Mouse (Mus musculus): ENCODE measurements around the gene Ankle1. TPM values are rescaled to one million over a fixed set of nuclear protein-coding genes. Genes with fewer than 3 reads are reported as not detected.

The Ankle1 gene
- polyA plus RNA-seq, 1 experiment, result 15.0 TPM

DNA sequence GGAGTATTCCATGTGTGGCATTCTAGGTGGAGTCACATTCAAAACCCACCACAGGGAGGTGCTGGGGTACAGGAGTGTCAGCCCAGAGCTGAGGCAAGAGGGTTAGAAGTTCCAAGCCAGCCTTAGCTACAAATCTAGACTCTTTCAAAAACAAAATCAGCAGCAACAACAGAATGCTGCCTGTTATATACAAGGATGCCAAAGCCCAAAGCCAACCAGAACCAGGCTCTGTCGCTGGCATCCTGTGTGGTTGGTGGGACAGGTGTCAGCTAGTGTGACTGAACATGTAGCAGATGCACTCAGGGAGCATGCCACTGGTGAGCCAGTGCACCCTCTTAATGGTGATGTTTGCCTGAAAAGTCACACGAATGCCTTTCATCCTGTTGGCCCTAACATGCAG lies 5.0 kb upstream of the Ankle1 start:
- Histone ChIP-seq H3K27me3 (ENCODE audit: control insufficient read depth, insufficient read depth, low read length) (no peaks in the 10 kb centered on the region), H3K4me1 (ENCODE audit: control insufficient read depth, insufficient read depth, insufficient read length) (peaks cover 11% of the 10 kb centered on the region), H3K36me3 (ENCODE audit: control insufficient read depth, insufficient read depth, low read length) (peaks cover 7% of the 10 kb centered on the region; the same call in 1 of the 2 replicates), H3K4me3 (ENCODE audit: extremely low read depth, insufficient read depth, insufficient read length) (no peak overlapping the region), H3K27ac (ENCODE audit: insufficient read depth, low read length) (no peak overlapping the region)
- TF ChIP-seq CTCF (IDR thresholded peaks at IDR 0.05; ENCODE audit: extremely low read depth, insufficient read depth, insufficient read length, insufficient replicate concordance), result no peak
- TF ChIP-seq POLR2A (IDR thresholded peaks at IDR 0.05; ENCODE audit: low read depth, low read length), result no peak
- 98% methylated on average over 2 of the region's 2 CpGs for WGBS
- DNase-seq (ENCODE audit: low read depth in 1 of 2, low spot score in 2 of 2), result no peak

GRCm38 (mm10) chr8:71401454-71401853 lies 4.4 kb upstream of the Ankle1 start:
- Histone ChIP-seq H3K27ac (ENCODE audit: insufficient read depth, low read length) (no peak overlapping the region), H3K36me3 (ENCODE audit: control insufficient read depth, insufficient read depth, low read length) (peaks cover 7% of the 10 kb centered on the region; the same call in 1 of the 2 replicates), H3K27me3 (ENCODE audit: control insufficient read depth, insufficient read depth, low read length) (no peaks in the 10 kb centered on the region), H3K4me1 (ENCODE audit: control insufficient read depth, insufficient read depth, insufficient read length) (peaks cover 14% of the 10 kb centered on the region), H3K4me3 (ENCODE audit: extremely low read depth, insufficient read depth, insufficient read length) (no peak overlapping the region)
- TF ChIP-seq CTCF (IDR thresholded peaks at IDR 0.05; ENCODE audit: extremely low read depth, insufficient read depth, insufficient read length, insufficient replicate concordance), result no peak
- no peak for TF ChIP-seq POLR2A (IDR thresholded peaks at IDR 0.05; ENCODE audit: low read depth, low read length)
- no peak for DNase-seq (ENCODE audit: low read depth in 1 of 2, low spot score in 2 of 2)

GRCm38 (mm10) chr8:71402446-71402964 lies 3.3 kb upstream of the Ankle1 start:
- peaks cover 16% of the 10 kb centered on the region for H3K4me1 ChIP-seq (ENCODE audit: control insufficient read depth, insufficient read depth, insufficient read length)
- H3K27ac ChIP-seq (ENCODE audit: insufficient read depth, low read length), result no peak overlapping the region
- no peaks in the 10 kb centered on the region for H3K27me3 ChIP-seq (ENCODE audit: control insufficient read depth, insufficient read depth, low read length)
- peaks cover 7% of the 10 kb centered on the region; the same call in 1 of the 2 replicates for H3K36me3 ChIP-seq (ENCODE audit: control insufficient read depth, insufficient read depth, low read length)
- no peak for DNase-seq (ENCODE audit: low read depth in 1 of 2, low spot score in 2 of 2)
- H3K4me3 ChIP-seq (ENCODE audit: extremely low read depth, insufficient read depth, insufficient read length), result no peak overlapping the region
- 94% methylated on average over 9 of the region's 9 CpGs for WGBS
- no peak for TF ChIP-seq CTCF (IDR thresholded peaks at IDR 0.05; ENCODE audit: extremely low read depth, insufficient read depth, insufficient read length, insufficient replicate concordance)
- TF ChIP-seq POLR2A (IDR thresholded peaks at IDR 0.05; ENCODE audit: low read depth, low read length), result no peak

GRCm38 (mm10) chr8:71403107-71403885 lies 2.5 kb upstream of the Ankle1 start:
- Histone ChIP-seq H3K36me3 (ENCODE audit: control insufficient read depth, insufficient read depth, low read length) (peaks cover 7% of the 10 kb centered on the region; the same call in 1 of the 2 replicates), H3K4me1 (ENCODE audit: control insufficient read depth, insufficient read depth, insufficient read length) (peaks cover 13% of the 10 kb centered on the region), H3K27me3 (ENCODE audit: control insufficient read depth, insufficient read depth, low read length) (no peaks in the 10 kb centered on the region), H3K27ac (ENCODE audit: insufficient read depth, low read length) (no peak overlapping the region), H3K4me3 (ENCODE audit: extremely low read depth, insufficient read depth, insufficient read length) (no peak overlapping the region)
- TF ChIP-seq CTCF (IDR thresholded peaks at IDR 0.05; ENCODE audit: extremely low read depth, insufficient read depth, insufficient read length, insufficient replicate concordance) (no peak), POLR2A (IDR thresholded peaks at IDR 0.05; ENCODE audit: low read depth, low read length) (no peak)
- 92% methylated on average over 6 of the region's 6 CpGs for WGBS
- DNase-seq (ENCODE audit: low read depth in 1 of 2, low spot score in 2 of 2), result no peak

DNA sequence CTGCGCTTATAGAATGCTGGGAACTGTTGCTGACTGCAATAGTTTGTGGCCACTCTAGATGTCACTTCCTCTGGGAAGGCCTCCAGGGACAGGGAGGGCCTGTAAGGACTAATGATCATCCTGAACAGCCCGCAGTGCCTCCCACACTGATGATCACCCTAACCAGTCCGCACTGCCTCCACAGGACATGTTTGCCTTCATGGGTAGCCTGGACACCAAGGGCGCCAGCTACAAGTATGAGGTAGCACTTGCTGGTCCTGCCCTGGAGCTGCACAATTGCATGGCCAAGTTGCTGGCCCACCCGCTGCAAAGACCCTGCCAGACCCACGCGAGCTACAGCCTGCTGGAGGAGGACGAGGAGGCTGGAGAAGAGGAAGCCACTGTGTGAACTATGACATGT lies 1.8 kb upstream of the Ankle1 start:
- Histone ChIP-seq H3K36me3 (ENCODE audit: control insufficient read depth, insufficient read depth, low read length) (0 out of 2 replicates have a peak, but pooled peaks cover 3% of the 10 kb centered on the region), H3K4me1 (ENCODE audit: control insufficient read depth, insufficient read depth, insufficient read length) (peaks cover 13% of the 10 kb centered on the region), H3K27me3 (ENCODE audit: control insufficient read depth, insufficient read depth, low read length) (no peaks in the 10 kb centered on the region), H3K4me3 (ENCODE audit: extremely low read depth, insufficient read depth, insufficient read length) (no peak overlapping the region), H3K27ac (ENCODE audit: insufficient read depth, low read length) (no peak overlapping the region)
- no peak for TF ChIP-seq POLR2A (IDR thresholded peaks at IDR 0.05; ENCODE audit: low read depth, low read length)
- no peak for TF ChIP-seq CTCF (IDR thresholded peaks at IDR 0.05; ENCODE audit: extremely low read depth, insufficient read depth, insufficient read length, insufficient replicate concordance)
- 92% methylated on average over 8 of the region's 8 CpGs for WGBS
- DNase-seq (ENCODE audit: low read depth in 1 of 2, low spot score in 2 of 2), result no peak

GRCm38 (mm10) chr8:71404951-71405351 lies 859 bp upstream of the Ankle1 start:
- TF ChIP-seq POLR2A (IDR thresholded peaks at IDR 0.05; ENCODE audit: low read depth, low read length), result no peak
- no peak for TF ChIP-seq CTCF (IDR thresholded peaks at IDR 0.05; ENCODE audit: extremely low read depth, insufficient read depth, insufficient read length, insufficient replicate concordance)
- WGBS, result 71% methylated on average over 9 of the region's 9 CpGs
- no peaks in the 10 kb centered on the region for H3K36me3 ChIP-seq (ENCODE audit: control insufficient read depth, insufficient read depth, low read length)
- H3K27me3 ChIP-seq (ENCODE audit: control insufficient read depth, insufficient read depth, low read length), result no peaks in the 10 kb centered on the region
- no peak for DNase-seq (ENCODE audit: low read depth in 1 of 2, low spot score in 2 of 2)
- no peak overlapping the region for H3K27ac ChIP-seq (ENCODE audit: insufficient read depth, low read length)
- peaks cover 13% of the 10 kb centered on the region for H3K4me1 ChIP-seq (ENCODE audit: control insufficient read depth, insufficient read depth, insufficient read length)
- H3K4me3 ChIP-seq (ENCODE audit: extremely low read depth, insufficient read depth, insufficient read length), result no peak overlapping the region

All from spleen, adult 2 months (tissue).